Mouse (Mus musculus) cerebellum, postnatal 36 days (tissue): Measurements from ENCODE around the gene Tmem100.

Source experiments
- DNase-seq, 2 experiments: peaks; one replicate each; pipeline ENCODE4 v3.0.0; 2021 to 2022; ENCODE audit warnings: mixed read lengths in 2 of 2

The Tmem100 gene

GRCm38 (mm10) chr11:90066405-90067250, 36.5 kb downstream of the Tmem100 start:
- no peak for DNase-seq

DNA sequence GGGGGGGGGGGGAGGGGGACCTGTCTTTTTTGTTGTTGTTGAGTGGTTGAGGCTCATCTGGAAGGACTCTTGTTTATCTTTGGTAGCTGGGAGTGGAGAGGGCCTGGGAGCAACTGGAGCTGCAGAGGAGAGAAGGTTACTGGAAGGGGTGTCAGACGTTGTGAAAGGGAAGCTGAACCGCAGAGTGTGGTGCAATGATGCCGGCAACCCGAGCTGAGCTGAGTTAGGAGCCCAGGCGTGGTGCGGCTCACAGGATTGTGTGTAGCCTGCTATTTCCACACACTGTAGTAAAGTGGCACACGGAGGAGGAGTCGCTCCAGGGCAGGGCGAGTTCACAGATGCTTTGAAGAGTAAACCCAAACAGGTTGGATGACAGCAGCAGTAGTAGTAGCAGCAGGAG, 41.6 kb downstream of the Tmem100 start:
- no peak for DNase-seq

DNA sequence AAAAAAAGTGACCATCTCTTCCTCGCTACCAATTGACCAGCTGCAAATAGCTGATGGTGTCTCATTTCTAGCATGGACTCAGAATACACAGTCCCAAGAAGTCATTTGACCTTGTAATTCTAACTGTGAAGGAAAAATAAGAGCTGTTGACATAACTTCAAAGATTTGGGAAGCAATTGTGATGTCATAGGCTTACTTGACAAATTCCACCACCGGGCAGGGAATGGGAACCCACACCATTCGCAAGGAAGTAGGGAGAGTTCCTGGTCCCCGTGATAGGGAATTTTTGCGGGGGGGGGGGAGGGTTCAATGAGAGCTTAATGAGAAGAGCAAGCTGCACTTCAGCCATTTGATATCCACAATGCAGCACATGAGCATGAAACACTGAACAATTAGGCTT, 43.1 kb downstream of the Tmem100 start:
- DNase-seq: no peak

- no peak for DNase-seq
Measured at GRCm38 (mm10) chr11:90076666-90077065, 46.5 kb downstream of the Tmem100 start.

DNA sequence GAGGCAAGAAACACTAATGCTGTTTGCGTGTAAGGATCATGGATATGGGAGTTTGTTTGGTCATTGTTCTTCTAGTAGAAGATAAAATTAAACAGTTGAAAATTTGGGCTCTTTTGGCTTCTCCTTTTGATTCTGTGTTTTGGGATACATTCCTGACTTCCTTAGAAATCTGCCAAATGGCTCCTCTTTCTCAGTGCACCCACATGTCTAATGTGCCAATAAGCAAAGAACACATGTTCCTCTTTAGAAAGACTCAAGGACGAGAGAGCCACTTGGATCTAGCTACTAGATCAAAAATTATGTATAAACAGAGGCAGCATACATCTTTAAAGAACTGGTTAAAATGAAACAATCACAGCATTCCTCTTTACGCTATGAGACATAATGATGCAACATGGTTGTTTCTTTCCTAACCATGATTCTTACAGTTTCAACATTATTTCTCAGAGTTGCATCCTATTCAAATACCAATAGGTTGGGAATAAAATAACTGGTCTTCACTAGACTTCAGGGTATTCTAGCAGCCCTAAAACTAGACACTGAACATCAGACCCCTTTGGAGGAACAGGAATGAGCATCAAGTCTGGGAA, 50.6 kb downstream of the Tmem100 start:
- DNase-seq: no peak

GRCm38 (mm10) chr11:90081820-90082596, 51.9 kb downstream of the Tmem100 start:
- DNase-seq: no peak

DNA sequence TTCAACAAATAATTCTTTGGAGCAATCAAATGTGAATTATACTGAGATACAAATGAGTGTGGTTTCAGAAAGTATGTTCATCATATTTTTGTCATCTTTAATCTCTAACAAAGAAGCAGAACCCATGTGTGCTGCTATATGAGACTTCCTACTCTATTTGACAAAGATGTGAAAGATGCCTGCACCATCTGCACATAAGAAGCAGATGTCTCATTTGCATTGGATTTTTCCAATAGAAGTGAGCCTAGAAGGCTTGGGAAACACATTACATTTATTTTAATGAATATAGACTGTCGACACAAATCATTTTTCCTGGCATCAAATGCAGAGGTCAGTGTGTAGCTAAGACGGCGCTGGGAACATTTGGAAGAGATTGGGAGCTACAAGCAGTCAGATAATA, 52.9 kb downstream of the Tmem100 start:
- no peak for DNase-seq

- no peak for DNase-seq
Measured at GRCm38 (mm10) chr11:90084166-90084565, 54.0 kb downstream of the Tmem100 start.
